Mouse (Mus musculus) intestine, postnatal 0 days (tissue): ENCODE results near the gene Bid. TPM values are rescaled to one million over a fixed set of nuclear protein-coding genes. Genes with fewer than 3 reads are reported as not detected.

ENCODE experiments used
- ATAC-seq: fragments of 200-750 bp; cut with Nextera tagmentation; 2 replicates; pipeline ENCODE4 v1.8.0; 2017; ENCODE audit warnings: mild to moderate bottlenecking, moderate TSS enrichment, moderate library complexity
- H3K27ac ChIP-seq: fragments of 300-500 bp; sonication (generic); 2 replicates; pipeline ENCODE4 v1.5.1; 2014; ENCODE audit warnings: mild to moderate bottlenecking, low read depth, low read length, moderate library complexity
- H3K27me3 ChIP-seq: fragments of 300-500 bp; sonication (generic); replicated peaks from 2 replicates; pipeline ENCODE4 v1.6.1; 2014; ENCODE audit warnings: low read length, mixed read lengths; ENCODE audit not compliant: control insufficient read depth, insufficient read depth
- H3K36me3 ChIP-seq: fragments of 300-500 bp; sonication (generic); 2 replicates; pipeline ENCODE4 v1.6.1; 2014; ENCODE audit warnings: mild to moderate bottlenecking, moderate library complexity; ENCODE audit not compliant: control insufficient read depth, insufficient read depth
- H3K4me1 ChIP-seq: fragments of 300-500 bp; sonication (generic); replicated peaks from 2 replicates; pipeline ENCODE4 v1.6.1; 2014; ENCODE audit warnings: antibody characterized with exemption, low read length, mixed read lengths; ENCODE audit not compliant: control insufficient read depth, insufficient read depth
- H3K4me2 ChIP-seq: fragments of 300-500 bp; sonication (generic); replicated peaks from 2 replicates; pipeline ENCODE4 v1.6.1; 2014; ENCODE audit warnings: low read depth, mild to moderate bottlenecking, moderate library complexity
- H3K4me3 ChIP-seq: fragments of 300-500 bp; sonication (generic); 2 replicates; pipeline ENCODE4 v1.5.1; 2014; ENCODE audit warnings: low read depth, low read length
- H3K9ac ChIP-seq: fragments of 300-500 bp; sonication (generic); 2 replicates; pipeline ENCODE4 v1.6.1; 2014; ENCODE audit warnings: mild to moderate bottlenecking, low read depth, low read length
- H3K9me3 ChIP-seq: fragments of 300-500 bp; sonication (generic); 2 replicates; pipeline ENCODE4 v1.6.1; 2016; ENCODE audit warnings: mixed run types; ENCODE audit not compliant: control insufficient read depth
- CTCF ChIP-seq: sonication (generic); IDR thresholded peaks from 2 replicates; pipeline ENCODE4 v1.5.1; 2016; ENCODE audit warnings: low read depth, mild to moderate bottlenecking, control low read depth, antibody characterized with exemption, moderate library complexity
- WGBS: fragments of 180-500 bp; shearing (Covaris S2); extraction: QIAGEN DNeasy Blood & Tissue Kit; methylation state at CpG from one replicate; pipeline ENCODE4 v1.1.7; 2014; 5-methylcytosine and 5-hydroxymethylcytosine counted together
- polyA plus RNA-seq: library from polyadenylated mRNA; unstranded; fragments of >200 nt; fragmentation: Nextera tagmentation; extraction: Ambion mirVana; gene quantifications from 2 replicates; pipeline ENCODE4 v1.2.1, GENCODE M21; 2015

The Bid gene
- polyA plus RNA-seq, 1 experiment from 2014 or later: 24.8 TPM

DNA sequence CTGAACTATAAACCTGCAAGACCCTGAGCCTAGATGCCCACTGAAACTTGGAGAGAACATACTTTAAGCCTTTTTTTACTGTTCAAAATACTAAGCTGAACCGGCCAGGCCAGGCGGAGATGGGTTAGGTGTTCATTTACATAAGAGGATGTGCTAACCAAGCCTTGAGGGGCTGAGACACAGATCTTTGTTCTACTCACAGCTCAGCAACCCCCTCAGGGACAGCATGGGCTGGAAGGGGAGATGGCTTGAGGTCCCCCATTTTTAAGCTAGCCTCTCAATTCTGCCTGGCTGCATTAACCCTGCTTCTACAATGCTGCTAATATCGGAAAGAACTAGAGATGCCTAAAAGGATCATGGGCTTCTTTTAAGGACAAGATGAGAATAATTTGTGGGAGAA lies 23.1 kb upstream of the Bid start:
- no peak overlapping the region for H3K4me3 ChIP-seq
- no peak overlapping the region for H3K4me2 ChIP-seq
- no peak overlapping the region for H3K9ac ChIP-seq
- H3K27ac ChIP-seq: no peak overlapping the region
- H3K4me1 ChIP-seq: no peaks in the 10 kb centered on the region
- no peaks in the 10 kb centered on the region for H3K27me3 ChIP-seq
- TF ChIP-seq CTCF: no peak
- WGBS: 92% methylated on average over 3 of the region's 3 CpGs
- no peaks in the 10 kb centered on the region for H3K9me3 ChIP-seq
- H3K36me3 ChIP-seq: peaks cover 3% of the 10 kb centered on the region; the same call in 1 of the 2 replicates
- ATAC-seq: no peak

DNA sequence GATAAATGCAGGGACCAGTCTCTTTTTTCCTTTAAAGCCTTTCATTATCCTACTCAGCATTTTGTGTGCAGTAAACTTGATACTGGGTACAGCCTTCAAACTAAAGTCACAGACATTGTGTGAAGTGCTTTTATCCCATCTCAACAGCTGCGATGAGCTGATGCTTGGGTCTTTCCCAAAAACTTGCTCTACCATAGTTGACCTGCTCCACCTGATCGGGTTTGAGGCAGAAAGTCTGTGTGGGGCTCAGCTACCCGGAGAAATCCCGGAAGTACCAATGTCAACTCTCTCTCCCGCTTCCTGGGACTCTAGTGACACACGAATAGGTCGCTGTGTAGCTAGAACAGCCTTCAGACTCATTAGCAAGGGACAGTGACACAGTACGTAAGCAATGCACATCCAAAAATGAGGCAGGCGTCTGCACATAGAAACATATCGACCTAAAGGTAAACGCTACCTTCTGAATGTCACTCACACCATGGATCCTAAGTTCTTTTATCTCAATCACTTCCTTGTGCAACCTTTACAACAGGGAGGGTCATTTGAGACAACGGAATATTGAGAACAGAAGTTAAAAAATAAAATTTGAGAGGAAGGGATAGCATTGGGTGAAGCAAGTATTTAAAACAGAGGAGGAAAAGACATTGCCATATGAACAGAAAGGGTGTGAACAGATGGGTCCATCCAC lies 22.3 kb upstream of the Bid start:
- Histone ChIP-seq H3K4me1 (no peaks in the 10 kb centered on the region), H3K4me2 (no peak overlapping the region), H3K27ac (no peak overlapping the region), H3K9ac (no peak overlapping the region), H3K9me3 (no peaks in the 10 kb centered on the region), H3K36me3 (peaks cover 5% of the 10 kb centered on the region; the same call in 1 of the 2 replicates), H3K27me3 (no peaks in the 10 kb centered on the region), H3K4me3 (no peak overlapping the region)
- ATAC-seq: no peak
- TF ChIP-seq CTCF: no peak
- 72% methylated on average over 12 of the region's 12 CpGs for WGBS

DNA sequence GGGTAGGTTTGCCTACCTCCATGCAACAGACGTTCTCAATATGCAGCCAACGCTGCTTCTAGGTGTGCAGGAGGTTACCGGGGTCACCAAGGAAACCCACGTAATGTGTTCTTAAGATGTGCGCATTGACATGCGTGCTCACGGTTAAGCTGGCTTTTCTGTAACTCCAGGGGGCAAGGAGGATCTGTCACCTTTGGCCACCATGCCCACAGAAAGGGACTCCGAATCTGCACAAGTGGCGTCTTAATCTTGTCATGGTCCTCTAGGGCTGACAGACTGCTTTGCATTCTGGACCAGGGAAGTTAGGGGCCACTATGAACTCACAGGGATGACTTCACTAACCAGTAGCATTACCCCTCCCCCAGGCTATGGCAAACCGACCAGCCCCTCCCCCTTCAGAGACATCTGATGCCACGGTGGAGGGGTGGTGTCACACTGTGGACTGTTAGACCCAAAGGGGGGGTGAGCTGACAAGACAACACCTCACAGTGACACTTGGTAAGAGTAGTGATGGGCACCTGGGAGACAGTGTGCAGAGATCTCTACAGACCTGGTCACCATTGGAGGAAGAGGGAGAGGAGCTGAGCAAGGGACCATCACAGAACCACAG lies 21.5 kb upstream of the Bid start:
- TF ChIP-seq CTCF: no peak
- WGBS: 88% methylated on average over 11 of the region's 11 CpGs
- peaks cover 7% of the 10 kb centered on the region; the same call in 1 of the 2 replicates for H3K36me3 ChIP-seq

DNA sequence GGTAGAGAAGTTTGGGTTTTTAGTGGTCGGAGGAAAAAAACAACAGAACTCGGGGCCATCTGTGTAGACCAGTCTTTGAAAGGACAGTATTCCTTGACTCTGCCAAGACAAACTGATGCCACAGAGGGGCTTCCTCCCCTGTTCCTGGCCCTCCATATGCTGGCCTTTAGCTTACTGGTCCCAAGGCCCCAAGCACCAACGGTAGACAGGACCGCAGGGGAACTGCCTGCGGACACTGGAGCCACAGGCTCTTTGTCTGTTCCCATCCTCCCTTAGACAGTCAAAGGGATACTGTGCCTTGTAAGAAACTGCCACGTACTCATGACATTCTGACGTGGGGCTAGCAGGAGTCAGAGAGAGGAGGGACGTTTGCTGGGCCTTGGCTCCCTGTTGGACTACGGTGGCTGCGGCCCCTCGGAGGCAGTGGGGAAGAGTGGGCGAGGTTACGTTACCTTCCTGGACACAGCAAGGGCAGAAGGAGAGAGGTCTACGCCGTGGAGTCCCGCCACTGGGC lies 20.5 kb upstream of the Bid start:
- WGBS: 85% methylated on average over 16 of the region's 16 CpGs
- Histone ChIP-seq H3K27ac (no peak overlapping the region), H3K9me3 (no peaks in the 10 kb centered on the region), H3K4me2 (no peak overlapping the region), H3K4me3 (no peak overlapping the region), H3K4me1 (no peaks in the 10 kb centered on the region), H3K27me3 (no peaks in the 10 kb centered on the region), H3K9ac (no peak overlapping the region), H3K36me3 (peaks cover 16% of the 10 kb centered on the region; the same call in 1 of the 2 replicates)
- ATAC-seq: no peak
- no peak for TF ChIP-seq CTCF

More for the DNA sequence above, 21.5 kb upstream of the Bid start:
- Histone ChIP-seq H3K27me3 (no peaks in the 10 kb centered on the region), H3K4me3 (no peak overlapping the region), H3K27ac (no peak overlapping the region), H3K9ac (no peak overlapping the region), H3K4me2 (no peak overlapping the region), H3K9me3 (no peaks in the 10 kb centered on the region), H3K4me1 (no peaks in the 10 kb centered on the region)
- no peak for ATAC-seq

DNA sequence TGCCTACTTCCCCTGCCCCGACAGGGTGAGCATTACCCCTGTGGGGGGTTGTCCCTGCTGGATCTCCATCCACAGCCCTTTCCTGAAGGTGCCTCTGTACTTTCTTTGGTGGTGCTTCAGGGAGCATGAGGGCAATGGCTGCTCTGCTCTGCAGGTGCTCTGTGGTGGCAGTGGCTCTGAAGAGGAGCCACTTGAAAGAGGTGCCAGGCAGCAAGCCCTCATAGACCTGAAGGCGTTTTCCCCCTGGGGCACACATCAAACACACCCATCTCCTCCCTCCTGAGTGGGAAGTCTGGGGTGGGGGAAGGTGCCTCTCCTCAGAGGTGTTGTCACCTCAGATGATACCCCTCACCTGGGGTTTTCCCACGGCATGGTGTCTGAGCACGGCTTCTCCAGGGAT lies 17.5 kb upstream of the Bid start:
- Histone ChIP-seq H3K9ac (no peak overlapping the region), H3K36me3 (peaks cover 19% of the 10 kb centered on the region; the same call in 1 of the 2 replicates), H3K4me3 (no peak overlapping the region), H3K4me1 (peaks cover 5% of the 10 kb centered on the region; the same call in 1 of the 2 replicates), H3K4me2 (no peak overlapping the region), H3K27me3 (no peaks in the 10 kb centered on the region), H3K9me3 (no peaks in the 10 kb centered on the region), H3K27ac (no peak overlapping the region)
- no peak for TF ChIP-seq CTCF
- 73% methylated on average over 4 of the region's 4 CpGs for WGBS
- ATAC-seq: no peak

DNA sequence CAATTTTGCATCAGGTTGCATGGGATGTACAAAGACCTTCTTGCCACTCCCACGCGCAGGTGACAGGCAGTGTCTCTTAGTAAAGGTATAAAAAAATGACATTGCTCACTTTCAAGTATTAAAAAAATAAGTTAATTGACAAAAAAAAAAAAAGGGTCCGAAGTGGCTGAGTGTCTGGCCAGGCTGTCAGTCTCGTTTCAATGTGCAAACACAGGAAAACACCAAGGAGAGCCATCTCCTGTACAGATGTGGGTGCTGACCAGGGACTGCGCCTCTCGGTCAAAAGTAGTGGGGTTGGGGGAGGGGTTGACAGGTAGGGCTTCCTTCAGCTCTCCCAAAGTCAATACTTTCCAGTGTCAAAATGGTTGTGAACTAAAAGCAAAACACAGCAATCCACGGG lies 17.0 kb upstream of the Bid start:
- 90% methylated on average over 7 of the region's 7 CpGs for whole genome bisulfite sequencing

More for the DNA sequence above, 17.0 kb upstream of the Bid start:
- Histone ChIP-seq H3K4me2 (no peak overlapping the region), H3K36me3 (peaks cover 19% of the 10 kb centered on the region; the same call in 1 of the 2 replicates), H3K9me3 (no peaks in the 10 kb centered on the region), H3K27ac (no peak overlapping the region), H3K4me1 (peaks cover 5% of the 10 kb centered on the region; the same call in 1 of the 2 replicates), H3K9ac (no peak overlapping the region), H3K4me3 (no peak overlapping the region), H3K27me3 (no peaks in the 10 kb centered on the region)
- TF ChIP-seq CTCF: no peak
- ATAC-seq: no peak
